Mouse (Mus musculus) liver, postnatal 0 days (tissue): ENCODE results near the gene D10Wsu102e. TPM values are rescaled to one million over a fixed set of nuclear protein-coding genes. Genes with fewer than 3 reads are reported as not detected.
"Not testable (repeated sequence)": the region's sequence is repeated elsewhere in the genome, so short reads cannot be mapped to it uniquely, and the experiment has no call there.

ENCODE experiments used
- ATAC-seq: fragments of 200-750 bp; cut with Nextera tagmentation; 2 replicates; pipeline ENCODE4 v1.8.0; 2017; ENCODE audit warnings: mild to moderate bottlenecking, moderate library complexity
- DNase-seq: peaks from one replicate; pipeline ENCODE4 v3.0.0-alpha.2; 2016
- H3K27ac ChIP-seq: fragments of 300-500 bp; sonication (generic); 2 replicates; pipeline ENCODE4 v1.5.1; 2014; ENCODE audit warnings: antibody characterized with exemption, moderate library complexity, mild to moderate bottlenecking, low read depth
- H3K27me3 ChIP-seq: fragments of 300-500 bp; sonication (generic); 2 replicates; pipeline ENCODE4 v1.6.1; 2014; ENCODE audit warnings: low read length, control low read depth, mixed read lengths; ENCODE audit not compliant: insufficient read depth
- H3K36me3 ChIP-seq: fragments of 300-500 bp; sonication (generic); replicated peaks from 2 replicates; pipeline ENCODE4 v1.6.1; 2014; ENCODE audit warnings: mild to moderate bottlenecking, control low read depth, low read length, moderate library complexity, mixed read lengths; ENCODE audit not compliant: insufficient read depth
- H3K4me1 ChIP-seq: fragments of 300-500 bp; sonication (generic); 2 replicates; pipeline ENCODE4 v1.6.1; 2014; ENCODE audit warnings: antibody characterized with exemption, mild to moderate bottlenecking, control low read depth; ENCODE audit not compliant: insufficient read depth
- H3K4me2 ChIP-seq: fragments of 300-500 bp; sonication (generic); 2 replicates; pipeline ENCODE4 v1.6.1; 2014; ENCODE audit warnings: low read depth, mild to moderate bottlenecking, low read length, moderate library complexity, mixed read lengths
- H3K4me3 ChIP-seq: fragments of 300-500 bp; sonication (generic); 2 replicates; pipeline ENCODE4 v1.5.1; 2014; ENCODE audit warnings: low read depth, low read length
- H3K9ac ChIP-seq: fragments of 300-500 bp; sonication (generic); replicated peaks from 2 replicates; pipeline ENCODE4 v1.6.1; 2014; ENCODE audit warnings: mild to moderate bottlenecking, moderate library complexity
- H3K9me3 ChIP-seq: fragments of 300-500 bp; sonication (generic); 2 replicates; pipeline ENCODE4 v1.6.1; 2016; ENCODE audit warnings: mild to moderate bottlenecking, control low read depth, low read length, mixed read lengths
- CTCF ChIP-seq: sonication (generic); IDR thresholded peaks from 2 replicates; pipeline ENCODE4 v1.5.1; 2016; ENCODE audit warnings: antibody characterized with exemption, low read depth
- EP300 ChIP-seq: IDR thresholded peaks from 2 replicates; pipeline ENCODE4 v1.6.1; 2016; ENCODE audit warnings: antibody characterized with exemption, low read depth, mild to moderate bottlenecking
- WGBS: fragments of 180-500 bp; shearing (Covaris S2); extraction: QIAGEN DNeasy Blood & Tissue Kit; methylation state at CpG from one replicate; pipeline ENCODE4 v1.1.7; 2014; ENCODE audit not compliant: insufficient replicate concordance; 5-methylcytosine and 5-hydroxymethylcytosine counted together
- polyA plus RNA-seq: library from polyadenylated mRNA; unstranded; fragments of >200 nt; fragmentation: Nextera tagmentation; extraction: Ambion mirVana; gene quantifications from 2 replicates; pipeline ENCODE4 v1.2.1, GENCODE M21; 2015

The D10Wsu102e gene
- polyA plus RNA-seq, 1 experiment from 2014 or later = 0.16 TPM

GRCm38 (mm10) chr10:83397336-83397735 is 37.3 kb downstream of the D10Wsu102e start:
- no peak overlapping the region for H3K27ac ChIP-seq
- no peak overlapping the region for H3K4me2 ChIP-seq
- H3K4me1 ChIP-seq = no peaks in the 10 kb centered on the region
- TF ChIP-seq CTCF (no peak), EP300 (no peak)
- ATAC-seq (no peak), DNase-seq (no peak)
- no peak overlapping the region for H3K4me3 ChIP-seq
- H3K27me3 ChIP-seq = no peaks in the 10 kb centered on the region
- 71% methylated on average over 2 of the region's 2 CpGs for WGBS
- H3K36me3 ChIP-seq = no peaks in the 10 kb centered on the region
- no peaks in the 10 kb centered on the region for H3K9me3 ChIP-seq
- H3K9ac ChIP-seq = no peak overlapping the region

GRCm38 (mm10) chr10:83400896-83401295 is 40.9 kb downstream of the D10Wsu102e start:
- H3K4me2 ChIP-seq, H3K4me1 ChIP-seq, H3K9ac ChIP-seq, ATAC-seq, H3K4me3 ChIP-seq, H3K36me3 ChIP-seq, H3K27ac ChIP-seq, DNase-seq, H3K9me3 ChIP-seq, H3K27me3 ChIP-seq: not testable (repeated sequence)
- 74% methylated on average over 6 of the region's 7 CpGs for WGBS

GRCm38 (mm10) chr10:83405031-83405430 is 45.0 kb downstream of the D10Wsu102e start:
- H3K36me3 ChIP-seq = no peaks in the 10 kb centered on the region
- DNase-seq = peak; percentile 13
- H3K27me3 ChIP-seq = no peaks in the 10 kb centered on the region
- TF ChIP-seq EP300 (no peak), CTCF (no peak)
- H3K9ac ChIP-seq = no peak overlapping the region
- H3K4me2 ChIP-seq = no peak overlapping the region
- peaks cover 5% of the 10 kb centered on the region for H3K9me3 ChIP-seq
- H3K27ac ChIP-seq = no peak overlapping the region
- H3K4me1 ChIP-seq = no peaks in the 10 kb centered on the region
- H3K4me3 ChIP-seq = no peak overlapping the region
- 81% methylated on average over 10 of the region's 11 CpGs for whole genome bisulfite sequencing
- ATAC-seq = no peak

- no peak for TF ChIP-seq EP300
- no peak for TF ChIP-seq CTCF
- no peaks in the 10 kb centered on the region for H3K27me3 ChIP-seq
- no peak overlapping the region for H3K27ac ChIP-seq
- no peak for ATAC-seq
- H3K9me3 ChIP-seq = peaks cover 5% of the 10 kb centered on the region
- WGBS = 86% methylated on average over 11 of the region's 11 CpGs
- no peak overlapping the region for H3K9ac ChIP-seq
- H3K36me3 ChIP-seq = no peaks in the 10 kb centered on the region
- peak; percentile 9 for DNase-seq
- no peaks in the 10 kb centered on the region for H3K4me1 ChIP-seq
- no peak overlapping the region for H3K4me3 ChIP-seq
- H3K4me2 ChIP-seq = no peak overlapping the region
Observed at GRCm38 (mm10) chr10:83405711-83406110, 45.7 kb downstream of the D10Wsu102e start.

GRCm38 (mm10) chr10:83407141-83407540 is 47.1 kb downstream of the D10Wsu102e start:
- Histone ChIP-seq H3K9me3 (peaks cover 5% of the 10 kb centered on the region), H3K4me2 (no peak overlapping the region), H3K27me3 (no peaks in the 10 kb centered on the region), H3K36me3 (no peaks in the 10 kb centered on the region), H3K4me1 (no peaks in the 10 kb centered on the region), H3K4me3 (no peak overlapping the region), H3K9ac (no peak overlapping the region), H3K27ac (no peak overlapping the region)
- 90% methylated on average over 10 of the region's 10 CpGs for WGBS
- DNase-seq (peak; percentile 9), ATAC-seq (no peak)
- TF ChIP-seq CTCF (no peak), EP300 (no peak)

- not testable (repeated sequence) for H3K27me3 ChIP-seq, H3K9me3 ChIP-seq, H3K4me1 ChIP-seq, H3K4me3 ChIP-seq, ATAC-seq, DNase-seq, H3K4me2 ChIP-seq, H3K9ac ChIP-seq, H3K27ac ChIP-seq, H3K36me3 ChIP-seq
- WGBS = 87% methylated on average over 16 of the region's 16 CpGs
Observed at GRCm38 (mm10) chr10:83418466-83418865, 58.4 kb downstream of the D10Wsu102e start.

GRCm38 (mm10) chr10:83448582-83448981 is 88.6 kb downstream of the D10Wsu102e start:
- DNase-seq = no peak
- H3K27me3 ChIP-seq = no peaks in the 10 kb centered on the region
- TF ChIP-seq CTCF (no peak), EP300 (no peak)
- no peak overlapping the region for H3K27ac ChIP-seq
- no peak overlapping the region for H3K4me3 ChIP-seq
- ATAC-seq = no peak
- H3K9ac ChIP-seq = no peak overlapping the region
- no peaks in the 10 kb centered on the region for H3K4me1 ChIP-seq
- WGBS = 75% methylated on average over 7 of the region's 7 CpGs
- H3K4me2 ChIP-seq = no peak overlapping the region
- H3K36me3 ChIP-seq = no peaks in the 10 kb centered on the region
- H3K9me3 ChIP-seq = peaks cover 16% of the 10 kb centered on the region
